Mouse (Mus musculus) intestine, embryonic 16.5 days (tissue): ENCODE results near the gene Dkk2. TPM values are rescaled to one million over a fixed set of nuclear protein-coding genes. Genes with fewer than 3 reads are reported as not detected.

Experiments
- ATAC-seq: fragments of 200-750 bp; cut with Nextera tagmentation; 2 replicates; pipeline ENCODE4 v1.8.0; 2017; ENCODE audit warnings: moderate TSS enrichment, moderate library complexity
- H3K27ac ChIP-seq: fragments of 300-500 bp; sonication (generic); 2 replicates; pipeline ENCODE4 v1.5.1; 2014; ENCODE audit warnings: mild to moderate bottlenecking, low read length
- H3K27me3 ChIP-seq: fragments of 300-500 bp; sonication (generic); replicated peaks from 2 replicates; pipeline ENCODE4 v1.6.1; 2014; ENCODE audit warnings: low read length, control low read depth, mixed read lengths; ENCODE audit not compliant: control insufficient read depth, insufficient read depth
- H3K36me3 ChIP-seq: fragments of 300-500 bp; sonication (generic); 2 replicates; pipeline ENCODE4 v1.6.1; 2014; ENCODE audit warnings: low read length, control low read depth; ENCODE audit not compliant: control insufficient read depth, insufficient read depth
- H3K4me1 ChIP-seq: fragments of 300-500 bp; sonication (generic); 2 replicates; pipeline ENCODE4 v1.6.1; 2014; ENCODE audit warnings: low read length, control low read depth, mixed read lengths; ENCODE audit not compliant: control insufficient read depth, insufficient read depth
- H3K4me2 ChIP-seq: fragments of 300-500 bp; sonication (generic); 2 replicates; pipeline ENCODE4 v1.6.1; 2014; ENCODE audit warnings: low read depth, low read length, control low read depth
- H3K4me3 ChIP-seq: fragments of 300-500 bp; sonication (generic); 2 replicates; pipeline ENCODE4 v1.5.1; 2014; ENCODE audit warnings: mild to moderate bottlenecking, low read length
- H3K9ac ChIP-seq: fragments of 300-500 bp; sonication (generic); 2 replicates; pipeline ENCODE4 v1.6.1; 2014; ENCODE audit warnings: low read depth, low read length
- H3K9me3 ChIP-seq: fragments of 300-500 bp; sonication (generic); 2 replicates; pipeline ENCODE4 v1.6.1; 2016; ENCODE audit warnings: low read length, control low read depth; ENCODE audit not compliant: control insufficient read depth
- WGBS: fragments of 180-500 bp; shearing (Covaris S2); extraction: QIAGEN DNeasy Blood & Tissue Kit; methylation state at CpG from one replicate; pipeline ENCODE4 v1.1.7; 2014; 5-methylcytosine and 5-hydroxymethylcytosine counted together
- polyA plus RNA-seq: library from polyadenylated mRNA; unstranded; fragments of >200 nt; fragmentation: Nextera tagmentation; extraction: Ambion mirVana; gene quantifications from 2 replicates; pipeline ENCODE4 v1.2.1, GENCODE M21; 2015

The Dkk2 gene
- polyA plus RNA-seq, 1 experiment from 2014 or later = 8.4 TPM

DNA sequence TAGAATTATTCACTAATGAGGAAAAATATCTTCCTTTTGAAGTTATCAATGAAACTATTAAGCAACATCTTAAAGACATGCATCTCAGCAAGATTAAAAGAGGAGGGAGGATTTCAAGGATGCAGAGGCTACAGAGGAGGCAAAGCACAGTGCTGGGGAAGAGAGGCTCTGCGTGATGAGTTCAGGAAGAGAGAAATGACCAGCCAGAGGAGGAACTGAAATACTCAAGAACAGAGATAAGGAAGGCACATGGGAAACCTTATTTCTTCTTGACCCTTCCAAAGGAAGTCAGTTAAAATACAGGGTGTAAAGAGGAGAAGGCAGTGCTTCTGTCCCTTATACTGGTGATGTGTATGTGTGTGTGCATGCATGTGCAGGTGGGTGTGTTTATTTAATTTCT lies 49.4 kb downstream of the Dkk2 start:
- no peak overlapping the region for H3K27ac ChIP-seq

DNA sequence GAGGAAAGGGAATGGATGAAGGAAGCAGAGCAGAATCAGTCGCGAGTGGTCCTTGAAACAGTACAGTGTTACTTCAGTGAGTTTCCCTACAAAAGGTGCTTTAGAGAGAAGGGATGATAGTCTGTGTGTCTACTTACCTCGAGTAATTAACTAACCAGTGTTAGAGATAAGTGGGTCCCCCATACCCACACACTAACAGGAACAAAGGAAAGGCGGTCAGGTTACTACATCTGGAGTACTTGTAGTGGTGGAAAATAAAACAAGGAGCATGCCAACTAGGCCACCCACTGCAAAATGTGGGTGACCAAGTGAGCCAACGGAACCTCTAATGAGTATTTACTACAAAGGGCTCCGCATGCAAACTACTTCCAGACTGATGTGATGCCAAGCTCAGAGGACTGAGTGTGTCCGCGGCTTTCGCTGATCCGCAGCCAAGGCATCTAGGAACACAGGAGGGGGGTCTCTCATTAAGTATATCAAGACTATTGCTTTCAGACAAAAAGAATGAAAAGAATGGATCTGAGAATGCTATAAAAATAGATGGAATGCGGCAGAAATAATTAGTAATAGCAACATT lies 52.8 kb downstream of the Dkk2 start:
- no peak for ATAC-seq
- Histone ChIP-seq H3K27me3 (no peaks in the 10 kb centered on the region), H3K4me2 (no peak overlapping the region), H3K9me3 (no peaks in the 10 kb centered on the region), H3K9ac (no peak overlapping the region), H3K4me1 (no peaks in the 10 kb centered on the region; the same call in 1 of the 2 replicates), H3K27ac (no peak overlapping the region), H3K4me3 (no peak overlapping the region), H3K36me3 (no peaks in the 10 kb centered on the region)
- WGBS = 83% methylated on average over 11 of the region's 11 CpGs

More for the DNA sequence above, 49.4 kb downstream of the Dkk2 start:
- no peaks in the 10 kb centered on the region for H3K4me1 ChIP-seq
- H3K4me3 ChIP-seq = no peak overlapping the region
- H3K27me3 ChIP-seq = no peaks in the 10 kb centered on the region
- 74% methylated on average over 1 of the region's 1 CpGs for WGBS
- H3K9me3 ChIP-seq = no peaks in the 10 kb centered on the region
- no peak overlapping the region for H3K4me2 ChIP-seq
- H3K9ac ChIP-seq = no peak overlapping the region
- no peak for ATAC-seq
- H3K36me3 ChIP-seq = no peaks in the 10 kb centered on the region

DNA sequence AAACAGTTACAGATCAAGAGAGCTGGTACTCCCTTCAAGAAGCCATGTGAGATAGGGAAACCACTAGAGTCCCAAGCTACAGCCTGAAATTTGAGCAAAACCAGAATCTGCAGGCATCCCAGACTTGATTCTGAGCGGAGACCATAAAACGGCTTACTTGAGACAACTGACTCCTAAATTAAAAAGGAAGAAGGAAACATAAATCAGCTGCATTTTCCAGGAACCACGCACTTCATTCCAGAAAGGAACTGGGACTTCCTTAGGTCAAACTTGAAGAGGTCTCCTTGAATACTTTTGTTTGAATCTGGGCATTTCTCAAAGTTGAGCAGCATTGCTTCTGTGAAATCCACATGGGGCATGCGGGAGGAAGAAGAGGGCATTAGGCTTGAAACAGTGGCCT lies 55.9 kb downstream of the Dkk2 start:
- no peaks in the 10 kb centered on the region for H3K27me3 ChIP-seq
- H3K4me3 ChIP-seq = no peak overlapping the region
- H3K27ac ChIP-seq = no peak overlapping the region
- 60% methylated on average over 4 of the region's 4 CpGs for WGBS
- no peaks in the 10 kb centered on the region for H3K9me3 ChIP-seq
- no peaks in the 10 kb centered on the region; the same call in 1 of the 2 replicates for H3K4me1 ChIP-seq
- H3K4me2 ChIP-seq = no peak overlapping the region
- no peak overlapping the region for H3K9ac ChIP-seq
- no peak for ATAC-seq
- no peaks in the 10 kb centered on the region for H3K36me3 ChIP-seq

DNA sequence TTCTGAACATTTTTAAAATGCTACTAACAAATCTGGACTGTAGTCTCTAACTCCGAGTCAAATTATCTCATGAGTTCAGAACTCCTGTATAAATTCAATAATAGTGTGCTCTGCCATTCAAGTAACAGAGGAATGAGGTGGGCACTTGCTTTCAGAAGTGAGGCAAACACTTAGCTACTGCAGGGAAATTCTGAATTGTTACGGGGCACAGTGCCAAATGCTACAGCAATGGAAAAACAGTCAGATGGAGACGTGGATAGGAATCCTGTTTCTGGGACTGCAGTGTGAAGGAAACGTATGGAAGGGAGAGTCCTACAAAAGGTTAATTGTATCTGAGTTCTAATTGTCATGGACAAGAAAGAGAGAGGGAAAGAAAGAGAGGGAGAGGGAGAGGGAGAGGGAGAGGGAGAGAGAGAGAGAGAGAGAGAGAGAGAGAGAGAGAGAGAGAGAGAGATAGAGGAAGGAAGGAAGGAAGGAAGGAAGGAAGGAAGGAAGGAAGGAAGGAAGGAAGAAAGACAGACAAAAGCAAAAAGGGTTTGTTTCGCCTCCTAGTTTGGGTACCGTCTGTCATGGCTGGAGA lies 64.4 kb downstream of the Dkk2 start:
- Histone ChIP-seq H3K4me1 (no peaks in the 10 kb centered on the region), H3K9ac (no peak overlapping the region)
- WGBS = 61% methylated on average over 6 of the region's 6 CpGs

DNA sequence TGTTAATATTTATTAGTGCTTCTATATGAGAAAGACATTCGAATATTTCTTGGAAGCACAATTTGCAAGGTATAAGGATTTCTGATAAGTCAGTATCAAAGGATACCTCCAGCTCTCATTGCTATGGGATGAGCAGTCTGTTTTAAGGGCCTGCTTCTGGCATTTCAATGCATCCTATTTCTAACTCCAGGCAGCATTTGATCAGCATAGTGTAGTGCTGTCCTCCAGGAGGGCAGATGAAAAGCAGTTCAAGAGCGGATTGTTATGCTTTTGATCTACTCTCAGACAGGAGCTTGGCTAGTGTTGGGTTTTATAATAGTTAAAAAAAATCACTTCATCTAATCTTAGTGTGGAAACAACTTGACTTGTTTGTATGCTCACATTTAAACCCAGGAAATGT lies 73.7 kb downstream of the Dkk2 start:
- no peak overlapping the region for H3K27ac ChIP-seq
- no peaks in the 10 kb centered on the region for H3K4me1 ChIP-seq
- H3K4me3 ChIP-seq = no peak overlapping the region
- no peak overlapping the region for H3K4me2 ChIP-seq
- no peak overlapping the region for H3K9ac ChIP-seq
- H3K36me3 ChIP-seq = no peaks in the 10 kb centered on the region
- no peak for ATAC-seq
- WGBS = 85% methylated on average over 2 of the region's 2 CpGs
- H3K9me3 ChIP-seq = no peaks in the 10 kb centered on the region
- H3K27me3 ChIP-seq = no peaks in the 10 kb centered on the region

More for the DNA sequence above, 64.4 kb downstream of the Dkk2 start:
- ATAC-seq = no peak
- H3K4me3 ChIP-seq = no peak overlapping the region
- no peak overlapping the region for H3K27ac ChIP-seq
- no peaks in the 10 kb centered on the region for H3K9me3 ChIP-seq
- H3K36me3 ChIP-seq = no peaks in the 10 kb centered on the region
- no peaks in the 10 kb centered on the region for H3K27me3 ChIP-seq
- H3K4me2 ChIP-seq = no peak overlapping the region

DNA sequence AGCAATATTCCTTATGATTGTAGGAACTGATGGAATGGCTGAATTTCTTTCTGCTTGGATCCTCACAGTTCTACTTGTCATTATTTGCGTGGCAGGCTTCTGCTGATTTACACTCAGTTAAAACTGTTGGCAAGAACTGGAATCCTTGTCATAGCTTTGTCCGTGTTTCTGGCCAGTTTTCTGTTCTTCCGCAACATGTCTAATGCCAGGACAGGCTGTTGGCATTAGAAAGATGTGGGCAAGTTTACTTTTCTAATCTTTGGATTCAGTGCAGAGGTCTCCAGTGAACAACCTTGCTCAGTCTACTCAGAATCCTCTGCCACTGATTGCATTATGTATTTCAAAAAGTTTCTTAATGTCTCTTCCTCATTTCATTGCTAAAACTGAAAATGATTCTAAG lies 83.8 kb downstream of the Dkk2 start:
- Histone ChIP-seq H3K27ac (no peak overlapping the region), H3K4me2 (no peak overlapping the region), H3K27me3 (no peaks in the 10 kb centered on the region), H3K9ac (no peak overlapping the region), H3K9me3 (no peaks in the 10 kb centered on the region), H3K36me3 (no peaks in the 10 kb centered on the region), H3K4me3 (no peak overlapping the region), H3K4me1 (no peaks in the 10 kb centered on the region)
- no peak for ATAC-seq
- 84% methylated on average over 3 of the region's 3 CpGs for WGBS

DNA sequence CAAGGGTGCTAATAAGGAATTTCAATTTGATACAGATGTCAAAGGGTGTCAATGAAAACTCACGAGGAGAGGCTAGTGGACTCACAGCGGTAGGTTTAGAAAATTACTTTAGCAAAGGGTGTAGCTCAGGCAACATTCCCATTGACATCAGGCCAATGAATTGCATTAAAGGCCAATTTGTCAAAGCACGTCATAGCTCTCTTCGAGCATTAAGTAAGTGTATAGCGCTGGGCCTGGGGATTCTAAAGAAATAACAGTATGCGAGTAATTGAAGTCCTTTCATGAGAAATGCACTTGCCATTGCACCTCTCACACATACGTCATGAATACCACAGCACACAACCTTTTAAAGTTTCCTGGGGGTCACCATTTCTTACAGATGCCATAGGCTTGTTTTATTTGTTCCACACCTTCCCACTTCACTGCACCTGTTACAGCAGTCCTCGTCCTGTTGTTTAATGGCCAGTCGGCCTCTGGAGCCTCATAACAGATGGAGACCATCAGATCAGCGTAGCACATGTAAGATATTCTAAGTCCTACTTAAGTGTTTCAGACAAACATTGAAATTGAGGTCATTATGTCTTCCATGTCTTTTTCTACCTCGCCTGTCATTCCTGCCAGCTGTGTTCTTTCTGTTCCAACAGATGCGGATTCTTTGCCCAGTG lies 101.9 kb downstream of the Dkk2 start:
- Histone ChIP-seq H3K27ac (no peak overlapping the region), H3K27me3 (no peaks in the 10 kb centered on the region), H3K9me3 (no peaks in the 10 kb centered on the region), H3K4me3 (no peak overlapping the region), H3K4me2 (no peak overlapping the region), H3K36me3 (no peaks in the 10 kb centered on the region), H3K9ac (no peak overlapping the region), H3K4me1 (no peaks in the 10 kb centered on the region)
- 78% methylated on average over 12 of the region's 12 CpGs for WGBS
- no peak for ATAC-seq

DNA sequence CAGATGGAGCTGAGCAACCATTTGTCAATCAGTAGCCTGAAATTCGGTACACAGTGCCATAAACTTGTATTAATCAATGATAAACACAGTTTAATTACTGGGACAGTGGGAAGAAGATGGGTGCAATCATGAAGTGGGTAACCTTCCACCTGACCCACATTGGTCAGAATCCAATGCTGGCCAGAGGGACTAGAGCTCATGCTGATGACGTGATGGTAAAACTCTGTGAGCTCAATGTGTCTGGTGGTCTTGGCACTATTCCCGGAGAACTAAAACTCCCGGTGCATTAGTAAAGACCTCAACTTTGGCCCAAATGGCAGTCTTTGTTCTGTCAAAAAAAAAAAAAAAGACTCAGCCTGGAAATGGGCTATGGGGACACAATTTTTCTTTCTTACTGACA lies 116.9 kb downstream of the Dkk2 start:
- WGBS = 57% methylated on average over 4 of the region's 4 CpGs
- Histone ChIP-seq H3K9ac (no peak overlapping the region), H3K9me3 (no peaks in the 10 kb centered on the region), H3K4me2 (no peak overlapping the region), H3K4me3 (no peak overlapping the region), H3K27ac (no peak overlapping the region), H3K36me3 (no peaks in the 10 kb centered on the region), H3K4me1 (no peaks in the 10 kb centered on the region), H3K27me3 (no peaks in the 10 kb centered on the region)
- ATAC-seq = no peak

DNA sequence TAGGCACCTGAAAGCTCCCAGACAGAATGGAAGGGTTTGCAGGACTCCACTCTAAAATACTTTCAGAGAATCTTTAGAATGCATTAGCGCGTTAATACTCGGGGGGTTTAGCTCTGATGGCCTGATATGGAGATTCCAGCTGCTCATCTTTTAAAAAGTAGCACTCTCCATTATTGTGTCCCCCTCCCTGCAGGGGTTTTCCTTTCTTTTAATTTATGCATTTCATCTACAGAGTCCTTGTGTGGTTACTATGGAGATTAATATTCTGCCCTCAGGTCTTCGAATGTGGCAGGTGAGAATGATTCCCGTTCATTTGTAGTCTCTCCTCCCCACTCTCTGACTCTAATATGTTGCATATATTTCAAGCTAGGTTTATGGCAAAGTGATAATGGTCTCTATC lies 117.6 kb downstream of the Dkk2 start:
- Histone ChIP-seq H3K27me3 (no peaks in the 10 kb centered on the region), H3K4me2 (no peak overlapping the region), H3K27ac (no peak overlapping the region), H3K9me3 (no peaks in the 10 kb centered on the region), H3K36me3 (no peaks in the 10 kb centered on the region), H3K4me1 (no peaks in the 10 kb centered on the region), H3K9ac (no peak overlapping the region), H3K4me3 (no peak overlapping the region)
- WGBS = 84% methylated on average over 5 of the region's 5 CpGs
- ATAC-seq = no peak
